Mouse (Mus musculus): ENCODE data around the gene Hvcn1. TPM values are rescaled to one million over a fixed set of nuclear protein-coding genes. Genes with fewer than 3 reads are reported as not detected.

The Hvcn1 gene
- total RNA-seq (2015) (44.4 and 45.1 TPM in 2 replicates), total RNA-seq (2017) (51.2 and 59.3 TPM in 2 replicates)

GRCm38 (mm10) chr5:122206475-122206874 lies at the start of gene Hvcn1:
Hvcn1 (plus strand) TSS chr5:122206804.
- no peak for ATAC-seq (ENCODE audit: poor library complexity, severe bottlenecking)

- peak; percentile 93 for ATAC-seq (ENCODE audit: poor library complexity, severe bottlenecking)
Observed at GRCm38 (mm10) chr5:122157827-122158381, 48.7 kb upstream of the Hvcn1 start, which contains the start of gene Ppp1cc. Ppp1cc (plus strand) TSS chr5:122158278.

GRCm38 (mm10) chr5:122158557-122159515 lies 47.8 kb upstream of the Hvcn1 start:
- ATAC-seq (ENCODE audit: poor library complexity, severe bottlenecking) = no peak

GRCm38 (mm10) chr5:122163194-122163593 lies 43.4 kb upstream of the Hvcn1 start:
- ATAC-seq (ENCODE audit: poor library complexity, severe bottlenecking) = no peak

- ATAC-seq (ENCODE audit: poor library complexity, severe bottlenecking) = no peak
Observed at GRCm38 (mm10) chr5:122164011-122164410, 42.6 kb upstream of the Hvcn1 start.

GRCm38 (mm10) chr5:122165233-122165915 lies 41.2 kb upstream of the Hvcn1 start:
- no peak for ATAC-seq (ENCODE audit: poor library complexity, severe bottlenecking)

- peak; percentile 49; the same call in 1 of the 2 replicates for ATAC-seq (ENCODE audit: poor library complexity, severe bottlenecking)
Observed at GRCm38 (mm10) chr5:122166636-122167161, 39.9 kb upstream of the Hvcn1 start.

- no peak for ATAC-seq (ENCODE audit: poor library complexity, severe bottlenecking)
Observed at GRCm38 (mm10) chr5:122168344-122169069, 38.1 kb upstream of the Hvcn1 start.

- ATAC-seq (ENCODE audit: poor library complexity, severe bottlenecking) = no peak
Observed at GRCm38 (mm10) chr5:122171058-122171457, 35.5 kb upstream of the Hvcn1 start.

GRCm38 (mm10) chr5:122175402-122175801 lies 31.2 kb upstream of the Hvcn1 start:
- no peak for ATAC-seq (ENCODE audit: poor library complexity, severe bottlenecking)

- ATAC-seq (ENCODE audit: poor library complexity, severe bottlenecking) = no peak
Observed at GRCm38 (mm10) chr5:122175961-122176360, 30.6 kb upstream of the Hvcn1 start.

- ATAC-seq (ENCODE audit: poor library complexity, severe bottlenecking) = peak; percentile 70
Observed at GRCm38 (mm10) chr5:122176398-122176797, 30.2 kb upstream of the Hvcn1 start.

- ATAC-seq (ENCODE audit: poor library complexity, severe bottlenecking) = peak; percentile 67
Observed at GRCm38 (mm10) chr5:122179665-122180064, 26.9 kb upstream of the Hvcn1 start.

- ATAC-seq (ENCODE audit: poor library complexity, severe bottlenecking) = no peak
Observed at GRCm38 (mm10) chr5:122184283-122184806, 22.3 kb upstream of the Hvcn1 start.

- peak; percentile 74 for ATAC-seq (ENCODE audit: poor library complexity, severe bottlenecking)
Observed at GRCm38 (mm10) chr5:122184858-122185257, 21.7 kb upstream of the Hvcn1 start.

- ATAC-seq (ENCODE audit: poor library complexity, severe bottlenecking) = no peak
Observed at GRCm38 (mm10) chr5:122189115-122189514, 17.5 kb upstream of the Hvcn1 start.

GRCm38 (mm10) chr5:122190465-122190864 lies 16.1 kb upstream of the Hvcn1 start:
- ATAC-seq (ENCODE audit: poor library complexity, severe bottlenecking) = no peak

GRCm38 (mm10) chr5:122191269-122192063 lies 15.1 kb upstream of the Hvcn1 start:
- ATAC-seq (ENCODE audit: poor library complexity, severe bottlenecking) = no peak

- ATAC-seq (ENCODE audit: poor library complexity, severe bottlenecking) = 0 out of 2 replicates have a peak, but pooled peaks have one; percentile 27
Observed at GRCm38 (mm10) chr5:122192347-122192746, 14.3 kb upstream of the Hvcn1 start.

Data from megakaryocyte, adult 5-6 weeks (primary cell).